Mouse (Mus musculus) heart, embryonic 11.5 days (tissue): ENCODE data around the gene Baiap2. TPM values are rescaled to one million over a fixed set of nuclear protein-coding genes. Genes with fewer than 3 reads are reported as not detected.

Experiments
- ATAC-seq: fragments of 200-750 bp; cut with Nextera tagmentation; replicated peaks from 2 replicates; pipeline ENCODE4 v1.8.0; 2017; ENCODE audit warnings: moderate library complexity; ENCODE audit not compliant: insufficient number of reproducible peaks, low FRiP score, low TSS enrichment
- H3K27ac ChIP-seq: fragments of 300-500 bp; sonication (generic); 2 replicates; pipeline ENCODE4 v1.5.1; 2014; ENCODE audit warnings: mild to moderate bottlenecking, low read depth, low read length
- H3K27me3 ChIP-seq: fragments of 300-500 bp; sonication (generic); 2 replicates; pipeline ENCODE4 v1.6.1; 2014; ENCODE audit warnings: mild to moderate bottlenecking, low read length, mixed read lengths; ENCODE audit not compliant: control insufficient read depth, insufficient read depth
- H3K36me3 ChIP-seq: fragments of 300-500 bp; sonication (generic); 2 replicates; pipeline ENCODE4 v1.6.1; 2014; ENCODE audit warnings: mild to moderate bottlenecking, low read length, moderate library complexity, mixed read lengths; ENCODE audit not compliant: control insufficient read depth, insufficient read depth
- H3K4me1 ChIP-seq: fragments of 300-500 bp; sonication (generic); 2 replicates; pipeline ENCODE4 v1.6.1; 2014; ENCODE audit warnings: low read length; ENCODE audit not compliant: control insufficient read depth, insufficient read depth
- H3K4me2 ChIP-seq: fragments of 300-500 bp; sonication (generic); 2 replicates; pipeline ENCODE4 v1.6.1; 2014; ENCODE audit warnings: mild to moderate bottlenecking, moderate library complexity
- H3K4me3 ChIP-seq: fragments of 300-500 bp; sonication (generic); 2 replicates; pipeline ENCODE4 v1.5.1; 2014; ENCODE audit warnings: low read depth, low read length
- H3K9ac ChIP-seq: fragments of 300-500 bp; sonication (generic); 2 replicates; pipeline ENCODE4 v1.6.1; 2014; ENCODE audit warnings: mild to moderate bottlenecking, low read depth, low read length, moderate library complexity
- H3K9me3 ChIP-seq: fragments of 300-500 bp; sonication (generic); replicated peaks from 2 replicates; pipeline ENCODE4 v1.6.1; 2016; ENCODE audit warnings: low read length; ENCODE audit not compliant: control insufficient read depth
- WGBS: fragments of 180-500 bp; shearing (Covaris S2); extraction: QIAGEN DNeasy Blood & Tissue Kit; methylation state at CpG from one replicate; pipeline ENCODE4 v1.1.7; 2014; ENCODE audit not compliant: insufficient replicate concordance; 5-methylcytosine and 5-hydroxymethylcytosine counted together
- polyA plus RNA-seq: library from polyadenylated mRNA; unstranded; fragments of >200 nt; fragmentation: Nextera tagmentation; extraction: Ambion mirVana; gene quantifications from 2 replicates; pipeline ENCODE4 v1.2.1, GENCODE M21; 2014

Baiap2 gene
- polyA plus RNA-seq, 1 experiment from 2014 or later, result 12.8 TPM

GRCm38 (mm10) chr11:119991338-119991678, 48.7 kb downstream of the Baiap2 start:
- Histone ChIP-seq H3K27me3 (peaks cover 2% of the 10 kb centered on the region; the same call in 1 of the 2 replicates), H3K4me3 (no peak overlapping the region), H3K27ac (no peak overlapping the region), H3K4me1 (peaks cover 33% of the 10 kb centered on the region), H3K4me2 (peak overlapping the region; percentile 27; the same call in 1 of the 2 replicates), H3K9ac (peak overlapping the region; percentile 16; the same call in 1 of the 2 replicates), H3K9me3 (no peaks in the 10 kb centered on the region), H3K36me3 (peaks cover 4% of the 10 kb centered on the region; the same call in 1 of the 2 replicates)
- WGBS, result 11% methylated on average over 10 of the region's 10 CpGs
- 0 out of 2 replicates have a peak, but pooled peaks have one; percentile 39 for ATAC-seq

GRCm38 (mm10) chr11:119997351-119997750, 54.8 kb downstream of the Baiap2 start:
- Histone ChIP-seq H3K27me3 (no peaks in the 10 kb centered on the region), H3K9ac (no peak overlapping the region), H3K9me3 (no peaks in the 10 kb centered on the region), H3K4me1 (peaks cover 5% of the 10 kb centered on the region; the same call in 1 of the 2 replicates), H3K4me3 (no peak overlapping the region), H3K4me2 (no peak overlapping the region), H3K27ac (no peak overlapping the region), H3K36me3 (peaks cover 4% of the 10 kb centered on the region; the same call in 1 of the 2 replicates)
- 85% methylated on average over 16 of the region's 16 CpGs for WGBS
- no peak for ATAC-seq

- 80% methylated on average over 5 of the region's 5 CpGs for WGBS
- no peaks in the 10 kb centered on the region for H3K9me3 ChIP-seq
- no peak for ATAC-seq
- H3K27ac ChIP-seq, result no peak overlapping the region
- no peak overlapping the region for H3K4me3 ChIP-seq
- peaks cover 5% of the 10 kb centered on the region; the same call in 1 of the 2 replicates for H3K4me1 ChIP-seq
- no peaks in the 10 kb centered on the region for H3K27me3 ChIP-seq
- H3K36me3 ChIP-seq, result no peaks in the 10 kb centered on the region; the same call in 1 of the 2 replicates
- no peak overlapping the region for H3K4me2 ChIP-seq
- no peak overlapping the region for H3K9ac ChIP-seq
These were observed 59.5 kb downstream of the Baiap2 start for GRCm38 (mm10) chr11:120002041-120002440.

- H3K9me3 ChIP-seq, result no peaks in the 10 kb centered on the region
- WGBS, result 87% methylated on average over 7 of the region's 7 CpGs
- no peaks in the 10 kb centered on the region for H3K27me3 ChIP-seq
- H3K27ac ChIP-seq, result no peak overlapping the region
- no peaks in the 10 kb centered on the region for H3K36me3 ChIP-seq
- no peak overlapping the region for H3K4me3 ChIP-seq
- peaks cover 5% of the 10 kb centered on the region; the same call in 1 of the 2 replicates for H3K4me1 ChIP-seq
- no peak overlapping the region for H3K9ac ChIP-seq
- no peak overlapping the region for H3K4me2 ChIP-seq
- no peak for ATAC-seq
These were observed 60.2 kb downstream of the Baiap2 start for GRCm38 (mm10) chr11:120002634-120003220.

GRCm38 (mm10) chr11:120005434-120006317, 63.1 kb downstream of the Baiap2 start:
- peaks cover 10% of the 10 kb centered on the region for H3K27me3 ChIP-seq
- no peak overlapping the region for H3K9ac ChIP-seq
- no peak overlapping the region for H3K4me2 ChIP-seq
- no peaks in the 10 kb centered on the region for H3K4me1 ChIP-seq
- H3K27ac ChIP-seq, result no peak overlapping the region
- no peak overlapping the region for H3K4me3 ChIP-seq
- ATAC-seq, result no peak
- H3K9me3 ChIP-seq, result no peaks in the 10 kb centered on the region
- WGBS, result 87% methylated on average over 18 of the region's 18 CpGs
- no peaks in the 10 kb centered on the region for H3K36me3 ChIP-seq

- Histone ChIP-seq H3K4me2 (no peak overlapping the region), H3K4me3 (no peak overlapping the region), H3K27ac (no peak overlapping the region), H3K27me3 (peaks cover 23% of the 10 kb centered on the region), H3K36me3 (no peaks in the 10 kb centered on the region), H3K9ac (no peak overlapping the region), H3K9me3 (no peaks in the 10 kb centered on the region), H3K4me1 (peaks cover 10% of the 10 kb centered on the region)
- 51% methylated on average over 4 of the region's 4 CpGs for WGBS
- ATAC-seq, result no peak
These were observed 65.0 kb downstream of the Baiap2 start for GRCm38 (mm10) chr11:120007496-120008080.

GRCm38 (mm10) chr11:120008501-120008900, 65.9 kb downstream of the Baiap2 start:
- Histone ChIP-seq H3K9me3 (no peaks in the 10 kb centered on the region), H3K4me2 (no peak overlapping the region), H3K27ac (no peak overlapping the region), H3K4me1 (peaks cover 13% of the 10 kb centered on the region), H3K4me3 (no peak overlapping the region), H3K9ac (no peak overlapping the region), H3K27me3 (peaks cover 25% of the 10 kb centered on the region), H3K36me3 (no peaks in the 10 kb centered on the region)
- WGBS, result 82% methylated on average over 1 of the region's 1 CpGs
- no peak for ATAC-seq

- H3K27ac ChIP-seq, result no peak overlapping the region
- H3K4me1 ChIP-seq, result peaks cover 14% of the 10 kb centered on the region
- H3K27me3 ChIP-seq, result peaks cover 25% of the 10 kb centered on the region
- ATAC-seq, result no peak
- no peak overlapping the region for H3K4me3 ChIP-seq
- no peak overlapping the region for H3K9ac ChIP-seq
- 80% methylated on average over 8 of the region's 8 CpGs for WGBS
- no peak overlapping the region for H3K4me2 ChIP-seq
- no peaks in the 10 kb centered on the region for H3K36me3 ChIP-seq
- H3K9me3 ChIP-seq, result no peaks in the 10 kb centered on the region
These were observed 66.4 kb downstream of the Baiap2 start for GRCm38 (mm10) chr11:120008956-120009355.
